34 mouse cellular contexts compared by ENCODE assay signal in genomic region chr16:93956986-93957385, GRCm38 (mm10). TPM values are rescaled to one million over a fixed set of nuclear protein-coding genes. Genes with fewer than 3 reads are reported as not detected.
DNase-seq lines count a peak whose midpoint lies in the region; ATAC-seq and TF ChIP-seq lines count a peak whose summit lies in the region.
"Had no signal": no experiment of that assay in that cellular context is flagged by ENCODE, and none has a peak within 500 bp of the region (broad histone marks: within the 10 kb centered on the region; RNA-seq: fewer than 3 reads in every experiment).

No protein-coding gene starts in this region.

- no peaks in the 10 kb centered on the region for H3K36me3 ChIP-seq in hindbrain, embryonic 14.5 days (replicated peaks; ENCODE audit: control insufficient read depth, insufficient read depth)
- H3K36me3 ChIP-seq in hindbrain, embryonic 11.5 days (ENCODE audit: control insufficient read depth, insufficient read depth, low read length): no peaks in the 10 kb centered on the region
- H3K36me3 ChIP-seq in midbrain, postnatal 0 days (ENCODE audit: insufficient read depth, low read length): no peaks in the 10 kb centered on the region
- no peaks in the 10 kb centered on the region for H3K36me3 ChIP-seq in midbrain, embryonic 15.5 days (replicated peaks)
- H3K36me3 ChIP-seq in myocyte (ENCODE audit: control insufficient read depth, insufficient read depth): no peaks in the 10 kb centered on the region
- H3K36me3 ChIP-seq: embryonic facial prominence, embryonic 10.5 days; embryonic facial prominence, embryonic 15.5 days; forebrain, embryonic 12.5 days; heart, embryonic 13.5 days; limb, embryonic 10.5 days; limb, embryonic 15.5 days; liver, embryonic 13.5 days; midbrain, embryonic 12.5 days had no signal

- H3K4me2 ChIP-seq in hindbrain, embryonic 14.5 days (replicated peaks): peak overlapping the region; percentile 8; the same call in 1 of the 2 replicates
- H3K4me2 ChIP-seq in hindbrain, embryonic 11.5 days (replicated peaks; ENCODE audit: low read depth, low read length): no peak overlapping the region
- H3K4me2 ChIP-seq in midbrain, postnatal 0 days (ENCODE audit: low read depth, low read length, poor library complexity, severe bottlenecking): no peak overlapping the region
- no peak overlapping the region for H3K4me2 ChIP-seq in midbrain, embryonic 15.5 days
- H3K4me2 ChIP-seq in myocyte (ENCODE audit: low read depth): peak overlapping the region; percentile 1
- H3K4me2 ChIP-seq: embryonic facial prominence, embryonic 15.5 days; forebrain, embryonic 12.5 days; heart, embryonic 13.5 days; limb, embryonic 15.5 days; liver, embryonic 13.5 days; midbrain, embryonic 12.5 days had no signal

- no peaks in the 10 kb centered on the region for H3K27me3 ChIP-seq in hindbrain, embryonic 14.5 days (ENCODE audit: control insufficient read depth, insufficient read depth, low read length)
- H3K27me3 ChIP-seq in hindbrain, embryonic 11.5 days (ENCODE audit: control insufficient read depth, insufficient read depth, low read length): no peaks in the 10 kb centered on the region
- no peaks in the 10 kb centered on the region for H3K27me3 ChIP-seq in midbrain, postnatal 0 days (ENCODE audit: insufficient read depth, low read length)
- no peaks in the 10 kb centered on the region for H3K27me3 ChIP-seq in midbrain, embryonic 15.5 days (replicated peaks)
- H3K27me3 ChIP-seq in myocyte (ENCODE audit: control insufficient read depth, insufficient read depth, insufficient read length): no peaks in the 10 kb centered on the region
- H3K27me3 ChIP-seq: embryonic facial prominence, embryonic 15.5 days; forebrain, embryonic 12.5 days; heart, embryonic 13.5 days; liver, embryonic 13.5 days; midbrain, embryonic 12.5 days had no signal

- TF ChIP-seq CTCF in midbrain, postnatal 0 days (IDR thresholded peaks at IDR 0.05): no peak

- H3K9me3 ChIP-seq in hindbrain, embryonic 14.5 days (ENCODE audit: control insufficient read depth, low read length): no peaks in the 10 kb centered on the region
- no peaks in the 10 kb centered on the region for H3K9me3 ChIP-seq in hindbrain, embryonic 11.5 days (ENCODE audit: control insufficient read depth, low read length)
- no peaks in the 10 kb centered on the region for H3K9me3 ChIP-seq in midbrain, postnatal 0 days (ENCODE audit: low read length)
- no peaks in the 10 kb centered on the region for H3K9me3 ChIP-seq in midbrain, embryonic 15.5 days
- H3K9me3 ChIP-seq: embryonic facial prominence, embryonic 10.5 days; embryonic facial prominence, embryonic 15.5 days; forebrain, embryonic 12.5 days; heart, embryonic 13.5 days; limb, embryonic 10.5 days; limb, embryonic 15.5 days; liver, embryonic 13.5 days; megakaryocyte, embryonic 14.5 days; midbrain, embryonic 12.5 days had no signal

- intact Hi-C loops in heart, postnatal 25 days (cut with DNase I): no loop called here

- H3K79me2 ChIP-seq in myocyte (ENCODE audit: control insufficient read depth, insufficient read depth): no peaks in the 10 kb centered on the region

- WGBS in hindbrain, embryonic 14.5 days: 50% methylated on average over 7 of the region's 7 CpGs
- WGBS in hindbrain, embryonic 11.5 days: 64% methylated on average over 7 of the region's 7 CpGs
- WGBS in midbrain, postnatal 0 days: 71% methylated on average over 7 of the region's 7 CpGs
- WGBS in midbrain, embryonic 15.5 days: 73% methylated on average over 7 of the region's 7 CpGs

- ATAC-seq in hindbrain, embryonic 14.5 days (ENCODE audit: low FRiP score): no peak
- no peak for ATAC-seq in hindbrain, embryonic 11.5 days (ENCODE audit: low FRiP score)
- ATAC-seq in midbrain, postnatal 0 days (ENCODE audit: low FRiP score): no peak
- ATAC-seq in midbrain, embryonic 15.5 days (replicated peaks): no peak
- ATAC-seq: activated CD4-positive, CD25-positive, alpha-beta regulatory T cell, adult 4 months; forebrain, postnatal 0 days; intestine, embryonic 16.5 days; lung, postnatal 0 days had no signal

- peaks cover 8% of the 10 kb centered on the region for H3K4me1 ChIP-seq in hindbrain, embryonic 14.5 days (replicated peaks; ENCODE audit: control insufficient read depth, insufficient read depth, low read length)
- no peaks in the 10 kb centered on the region for H3K4me1 ChIP-seq in hindbrain, embryonic 11.5 days (replicated peaks; ENCODE audit: control insufficient read depth, insufficient read depth, low read length)
- H3K4me1 ChIP-seq in midbrain, postnatal 0 days (ENCODE audit: insufficient read depth, low read length): no peaks in the 10 kb centered on the region
- H3K4me1 ChIP-seq in midbrain, embryonic 15.5 days: no peaks in the 10 kb centered on the region; the same call in 1 of the 2 replicates
- H3K4me1 ChIP-seq: embryonic facial prominence, embryonic 10.5 days; embryonic facial prominence, embryonic 15.5 days; forebrain, embryonic 12.5 days; heart, embryonic 13.5 days; limb, embryonic 15.5 days; liver, embryonic 13.5 days; midbrain, embryonic 12.5 days had no signal

- peak; percentile 37 for DNase-seq in hindbrain, embryonic 14.5 days (ENCODE audit: low spot score)
- no peak for DNase-seq in hindbrain, embryonic 11.5 days (ENCODE audit: low spot score)
- peak; percentile 28 for DNase-seq in midbrain, postnatal 0 days (ENCODE audit: low spot score)
- no peak for DNase-seq in layer of hippocampus, adult 11-12 months (ENCODE audit: low spot score)
- DNase-seq in heart, postnatal 25 days (ENCODE audit: low spot score): no peak
- DNase-seq: adrenal gland, adult 2 months; B cell, adult 2 months; cerebellum, adult 9-10 months; forebrain, postnatal 0 days; kidney, adult 8-10 months; liver, embryonic 13.5 days; lung, adult 18-20 months; lung, postnatal 4 days; right cerebral cortex, adult 18-20 months; spleen, adult 18-20 months; thymus, postnatal 14 days had no signal

- TF ChIP-seq POLR2A in myocyte (IDR thresholded peaks at IDR 0.05; ENCODE audit: insufficient read length, low read depth): no peak

- H3K27ac ChIP-seq in hindbrain, embryonic 14.5 days: no peak overlapping the region
- H3K27ac ChIP-seq in hindbrain, embryonic 11.5 days (ENCODE audit: low read depth, low read length): no peak overlapping the region
- H3K27ac ChIP-seq in midbrain, postnatal 0 days (ENCODE audit: low read depth, low read length): no peak overlapping the region
- no peak overlapping the region for H3K27ac ChIP-seq in midbrain, embryonic 15.5 days
- H3K27ac ChIP-seq: embryonic facial prominence, embryonic 10.5 days; embryonic facial prominence, embryonic 15.5 days; forebrain, embryonic 12.5 days; heart, embryonic 13.5 days; limb, embryonic 10.5 days; limb, embryonic 15.5 days; liver, embryonic 13.5 days; midbrain, embryonic 12.5 days had no signal

- no peak overlapping the region for H3K9ac ChIP-seq in hindbrain, embryonic 14.5 days
- H3K9ac ChIP-seq in hindbrain, embryonic 11.5 days (ENCODE audit: low read depth, low read length): no peak overlapping the region
- H3K9ac ChIP-seq in midbrain, postnatal 0 days (replicated peaks; ENCODE audit: low read length, poor library complexity, severe bottlenecking): no peak overlapping the region
- H3K9ac ChIP-seq in midbrain, embryonic 15.5 days: no peak overlapping the region
- H3K9ac ChIP-seq: embryonic facial prominence, embryonic 15.5 days; forebrain, embryonic 12.5 days; forebrain, postnatal 0 days; heart, embryonic 13.5 days; limb, embryonic 15.5 days; liver, embryonic 13.5 days; midbrain, embryonic 12.5 days had no signal

- H3K4me3 ChIP-seq in hindbrain, embryonic 14.5 days (replicated peaks; ENCODE audit: low read length): no peak overlapping the region
- H3K4me3 ChIP-seq in hindbrain, embryonic 11.5 days (ENCODE audit: low read depth, low read length): no peak overlapping the region
- H3K4me3 ChIP-seq in midbrain, postnatal 0 days (ENCODE audit: low read depth, low read length): no peak overlapping the region
- H3K4me3 ChIP-seq in midbrain, embryonic 15.5 days: no peak overlapping the region
- no peak overlapping the region for H3K4me3 ChIP-seq in myocyte
- H3K4me3 ChIP-seq: embryonic facial prominence, embryonic 10.5 days; embryonic facial prominence, embryonic 15.5 days; forebrain, embryonic 12.5 days; heart, embryonic 13.5 days; limb, embryonic 10.5 days; limb, embryonic 15.5 days; liver, embryonic 13.5 days; midbrain, embryonic 12.5 days had no signal

- no peak overlapping the region for H3ac ChIP-seq in myocyte (ENCODE audit: control insufficient read depth, insufficient read length)

TF ChIP-seq in myocyte, 11 proteins besides CTCF, POLR2A, EP300 and RAD21:
- TF ChIP-seq USF1 (IDR thresholded peaks at IDR 0.05; ENCODE audit: low read depth) (no peak), E2F4 (IDR thresholded peaks at IDR 0.05; ENCODE audit: insufficient read depth) (no peak), POLR2AphosphoS2 (IDR thresholded peaks at IDR 0.05; ENCODE audit: insufficient read length, low read depth) (no peak), SRF (IDR thresholded peaks at IDR 0.05; ENCODE audit: control insufficient read depth, insufficient read length, low read depth) (no peak), MAX (IDR thresholded peaks at IDR 0.05; ENCODE audit: low read depth) (no peak), MYOD1 (IDR thresholded peaks at IDR 0.05; ENCODE audit: control insufficient read depth in 1 of 3, insufficient read length in 2 of 3, low read depth in 2 of 3) (no peak)

RNA-seq across cellular contexts. Expression of gene Cldn14, which starts 51.7 kb away (rescaled TPM):
- not detected in 2 replicates for polyA plus RNA-seq in hindbrain, embryonic 14.5 days (2014; fragmentation: Nextera tagmentation; extraction: Ambion mirVana)
- polyA plus RNA-seq in hindbrain, embryonic 11.5 days (2014; fragmentation: Nextera tagmentation; extraction: Ambion mirVana): not detected in 2 replicates
- total RNA-seq in midbrain, postnatal 0 days (2014; rRNA removed): 0.76 TPM in 1 of 2 replicates, not detected in the other
- polyA plus RNA-seq in midbrain, postnatal 0 days (2015; fragmentation: Nextera tagmentation; extraction: Ambion mirVana): 0.12 TPM in 1 of 2 replicates, not detected in the other
- not detected in 2 replicates for polyA plus RNA-seq in midbrain, embryonic 15.5 days (2015; fragmentation: Nextera tagmentation; extraction: Ambion mirVana)
- 0.07 TPM for polyA plus RNA-seq in myocyte (2012; fragmentation: generic; extraction: Trizol)
- total RNA-seq in heart, postnatal 25 days (2021): not detected
- total RNA-seq: adrenal gland, adult 2 months; forebrain, postnatal 0 days; gastrocnemius, adult 8-10 months; heart, adult 8-10 months; heart, postnatal 10 days; monocyte, adult 5-6 weeks had no signal
- polyA plus RNA-seq: activated CD4-positive, CD25-positive, alpha-beta regulatory T cell, adult 4 months; embryonic facial prominence, embryonic 10.5 days; forebrain, embryonic 12.5 days; forebrain, postnatal 0 days; heart, embryonic 13.5 days; limb, embryonic 10.5 days; limb, embryonic 15.5 days; lung, postnatal 0 days; midbrain, embryonic 12.5 days; urinary bladder, adult 2 months had no signal

Comparison
In these comparisons a context has a peak if more than half of its experiments do, and no peak if none do; other contexts are left out.
1. DNase-seq: peak in hindbrain, embryonic 14.5 days (single experiment) and midbrain, postnatal 0 days (single experiment); none in hindbrain, embryonic 11.5 days (single experiment), layer of hippocampus, adult 11-12 months (single experiment) and heart, postnatal 25 days (single experiment).
2. H3K4me2 ChIP-seq: peak in hindbrain, embryonic 14.5 days (single experiment) and myocyte (single experiment); none in hindbrain, embryonic 11.5 days (single experiment), midbrain, postnatal 0 days (single experiment) and midbrain, embryonic 15.5 days (single experiment).